Mouse (Mus musculus) midbrain, embryonic 16.5 days (tissue): ENCODE data around the gene Pdhb. TPM values are rescaled to one million over a fixed set of nuclear protein-coding genes. Genes with fewer than 3 reads are reported as not detected.
A peak's percentile ranks its signal among the peaks of the same experiment; 100 is the strongest.

ENCODE experiments used
- ATAC-seq: fragments of 200-750 bp; cut with Nextera tagmentation; 2 replicates; pipeline ENCODE4 v1.8.0; 2017; ENCODE audit warnings: moderate TSS enrichment
- H3K27ac ChIP-seq: fragments of 300-500 bp; sonication (generic); 2 replicates; pipeline ENCODE4 v1.5.1; 2014; ENCODE audit warnings: mild to moderate bottlenecking, low read length, mixed read lengths
- H3K27me3 ChIP-seq: fragments of 300-500 bp; sonication (generic); 2 replicates; pipeline ENCODE4 v1.6.1; 2014; ENCODE audit warnings: low read depth, low read length, mixed read lengths; ENCODE audit not compliant: control insufficient read depth, insufficient read depth
- H3K36me3 ChIP-seq: fragments of 300-500 bp; sonication (generic); 2 replicates; pipeline ENCODE4 v1.6.1; 2014; ENCODE audit warnings: mild to moderate bottlenecking, low read length, moderate library complexity, mixed read lengths; ENCODE audit not compliant: control insufficient read depth, insufficient read depth
- H3K4me1 ChIP-seq: fragments of 300-500 bp; sonication (generic); 2 replicates; pipeline ENCODE4 v1.6.1; 2014; ENCODE audit warnings: mild to moderate bottlenecking, low read length, mixed read lengths; ENCODE audit not compliant: control insufficient read depth, insufficient read depth
- H3K4me2 ChIP-seq: fragments of 300-500 bp; sonication (generic); 2 replicates; pipeline ENCODE4 v1.6.1; 2014; ENCODE audit warnings: mild to moderate bottlenecking, low read length, mixed read lengths
- H3K4me3 ChIP-seq: fragments of 300-500 bp; sonication (generic); 2 replicates; pipeline ENCODE4 v1.5.1; 2014; ENCODE audit warnings: low read depth, mild to moderate bottlenecking, low read length, moderate library complexity, mixed read lengths
- H3K9ac ChIP-seq: fragments of 300-500 bp; sonication (generic); 2 replicates; pipeline ENCODE4 v1.6.1; 2014; ENCODE audit warnings: low read depth, low read length, mixed read lengths
- H3K9me3 ChIP-seq: fragments of 300-500 bp; sonication (generic); replicated peaks from 2 replicates; pipeline ENCODE4 v1.6.1; 2014; ENCODE audit warnings: mild to moderate bottlenecking, low read length, mixed read lengths; ENCODE audit not compliant: control insufficient read depth, poor library complexity, severe bottlenecking
- WGBS: fragments of 180-500 bp; shearing (Covaris S2); extraction: QIAGEN DNeasy Blood & Tissue Kit; methylation state at CpG from one replicate; pipeline ENCODE4 v1.1.7; 2014; 5-methylcytosine and 5-hydroxymethylcytosine counted together
- polyA plus RNA-seq: library from polyadenylated mRNA; unstranded; fragments of >200 nt; fragmentation: Nextera tagmentation; extraction: Ambion mirVana; gene quantifications from 2 replicates; pipeline ENCODE4 v1.2.1, GENCODE M21; 2015

Pdhb gene
- polyA plus RNA-seq, 1 experiment from 2014 or later: 256 TPM

GRCm38 (mm10) chr14:8215208-8215778 is 42.5 kb upstream of the Pdhb start:
- WGBS: 20% methylated on average over 21 of the region's 21 CpGs

GRCm38 (mm10) chr14:8214299-8215207 is 41.7 kb upstream of the Pdhb start:
- peaks cover 27% of the 10 kb centered on the region for H3K4me1 ChIP-seq
- H3K27ac ChIP-seq: peak overlapping the region; percentile 93
- no peaks in the 10 kb centered on the region for H3K36me3 ChIP-seq
- ATAC-seq: peak; percentile 89
- WGBS: 2% methylated on average over 47 of the region's 63 CpGs
- H3K9ac ChIP-seq: peak overlapping the region; percentile 81
- peak overlapping the region; percentile 77 for H3K4me3 ChIP-seq
- H3K4me2 ChIP-seq: peak overlapping the region; percentile 76
- H3K9me3 ChIP-seq: no peaks in the 10 kb centered on the region
- H3K27me3 ChIP-seq: no peaks in the 10 kb centered on the region

More at GRCm38 (mm10) chr14:8215208-8215778, 42.5 kb upstream of the Pdhb start:
- Histone ChIP-seq H3K36me3 (no peaks in the 10 kb centered on the region), H3K27ac (no peak overlapping the region), H3K27me3 (no peaks in the 10 kb centered on the region), H3K4me3 (peak overlapping the region; percentile 77), H3K4me1 (peaks cover 30% of the 10 kb centered on the region), H3K4me2 (peak overlapping the region; percentile 76), H3K9ac (peak overlapping the region; percentile 81), H3K9me3 (no peaks in the 10 kb centered on the region)
- ATAC-seq: no peak

GRCm38 (mm10) chr14:8213803-8214224 is 41.0 kb upstream of the Pdhb start, which contains the start of gene Kctd6:
Gene Kctd6, plus strand, starts transcription at chr14:8214140.
- Histone ChIP-seq H3K9ac (peak within 1 kb of the TSS; percentile 81), H3K4me2 (peak within 1 kb of the TSS; percentile 76), H3K4me3 (peak within 1 kb of the TSS; percentile 77), H3K9me3 (no peaks in the 10 kb centered on the region), H3K27me3 (no peaks in the 10 kb centered on the region), H3K36me3 (no peaks in the 10 kb centered on the region), H3K27ac (peak within 1 kb of the TSS; percentile 93), H3K4me1 (peaks cover 22% of the 10 kb centered on the region)
- under 1% methylated on average over 33 of the region's 49 CpGs for WGBS
- ATAC-seq: peak; percentile 95

- no peak overlapping the region for H3K27ac ChIP-seq
- H3K4me2 ChIP-seq: no peak overlapping the region
- H3K4me3 ChIP-seq: no peak overlapping the region
- no peaks in the 10 kb centered on the region for H3K9me3 ChIP-seq
- H3K9ac ChIP-seq: no peak overlapping the region
- H3K36me3 ChIP-seq: no peaks in the 10 kb centered on the region
- peaks cover 16% of the 10 kb centered on the region for H3K4me1 ChIP-seq
- no peaks in the 10 kb centered on the region for H3K27me3 ChIP-seq
- WGBS: 77% methylated on average over 2 of the region's 2 CpGs
- no peak for ATAC-seq
Observed at GRCm38 (mm10) chr14:8212996-8213395, 40.2 kb upstream of the Pdhb start.

- no peaks in the 10 kb centered on the region for H3K36me3 ChIP-seq
- H3K4me3 ChIP-seq: no peak overlapping the region
- H3K9ac ChIP-seq: no peak overlapping the region
- no peak for ATAC-seq
- peaks cover 2% of the 10 kb centered on the region; the same call in 1 of the 2 replicates for H3K4me1 ChIP-seq
- H3K27ac ChIP-seq: no peak overlapping the region
- 70% methylated on average over 2 of the region's 2 CpGs for WGBS
- no peak overlapping the region for H3K4me2 ChIP-seq
- H3K27me3 ChIP-seq: no peaks in the 10 kb centered on the region
- H3K9me3 ChIP-seq: no peaks in the 10 kb centered on the region
Observed at GRCm38 (mm10) chr14:8209896-8210295, 37.1 kb upstream of the Pdhb start.

- no peaks in the 10 kb centered on the region for H3K4me1 ChIP-seq
- H3K36me3 ChIP-seq: no peaks in the 10 kb centered on the region
- H3K27ac ChIP-seq: no peak overlapping the region
- no peak overlapping the region for H3K4me3 ChIP-seq
- no peaks in the 10 kb centered on the region for H3K9me3 ChIP-seq
- no peak overlapping the region for H3K4me2 ChIP-seq
- WGBS: 76% methylated on average over 3 of the region's 3 CpGs
- no peak for ATAC-seq
- no peak overlapping the region for H3K9ac ChIP-seq
- no peaks in the 10 kb centered on the region for H3K27me3 ChIP-seq
Observed at GRCm38 (mm10) chr14:8208876-8209275, 36.1 kb upstream of the Pdhb start.

- no peak overlapping the region for H3K4me3 ChIP-seq
- peak; percentile 36; the same call in 1 of the 2 replicates for ATAC-seq
- no peak overlapping the region for H3K9ac ChIP-seq
- H3K4me1 ChIP-seq: no peaks in the 10 kb centered on the region
- H3K4me2 ChIP-seq: no peak overlapping the region
- no peaks in the 10 kb centered on the region for H3K9me3 ChIP-seq
- H3K27ac ChIP-seq: no peak overlapping the region
- H3K27me3 ChIP-seq: no peaks in the 10 kb centered on the region
- 47% methylated on average over 5 of the region's 5 CpGs for WGBS
- H3K36me3 ChIP-seq: no peaks in the 10 kb centered on the region
Observed at GRCm38 (mm10) chr14:8207543-8207942, 34.7 kb upstream of the Pdhb start.

- no peaks in the 10 kb centered on the region for H3K36me3 ChIP-seq
- WGBS: 12% methylated on average over 5 of the region's 5 CpGs
- no peaks in the 10 kb centered on the region for H3K4me1 ChIP-seq
- 0 out of 2 replicates have a peak, but pooled peaks have one; percentile 33 for ATAC-seq
- H3K27ac ChIP-seq: no peak overlapping the region
- no peaks in the 10 kb centered on the region for H3K9me3 ChIP-seq
- no peaks in the 10 kb centered on the region for H3K27me3 ChIP-seq
- no peak overlapping the region for H3K4me2 ChIP-seq
- H3K4me3 ChIP-seq: no peak overlapping the region
- no peak overlapping the region for H3K9ac ChIP-seq
Observed at GRCm38 (mm10) chr14:8207105-8207504, 34.3 kb upstream of the Pdhb start.
